Mouse (Mus musculus): ENCODE data around the gene Slc26a10. TPM values are rescaled to one million over a fixed set of nuclear protein-coding genes. Genes with fewer than 3 reads are reported as not detected.

The Slc26a10 gene
- polyA plus RNA-seq, 1 experiment, result 1.3 TPM

DNA sequence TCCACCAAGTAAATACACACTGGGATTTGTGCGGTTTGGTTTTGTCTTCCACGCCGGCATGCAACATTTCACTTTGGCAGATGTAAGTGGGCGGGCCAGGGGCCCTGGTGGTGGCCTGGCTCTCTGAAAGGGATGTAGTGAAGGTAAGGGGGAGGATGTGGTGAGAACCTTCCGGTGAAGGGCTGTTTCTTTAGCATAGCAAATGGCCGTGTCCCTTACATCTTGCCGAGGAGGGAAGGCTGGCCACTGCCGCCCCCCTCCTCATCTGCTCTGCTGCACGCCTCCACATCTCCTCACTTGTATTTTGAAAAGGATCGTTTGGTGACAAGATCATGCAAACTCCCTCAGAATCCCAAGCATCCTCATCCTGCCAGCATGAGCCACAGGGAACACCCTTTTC is 45.3 kb upstream of the Slc26a10 start:
- TF ChIP-seq TCF12 (IDR thresholded peaks at IDR 0.05; ENCODE audit: insufficient read depth, poor library complexity, severe bottlenecking) (no peak), MYOG (IDR thresholded peaks at IDR 0.05; ENCODE audit: control insufficient read depth in 1 of 3, insufficient read depth in 1 of 3, insufficient read length in 2 of 3, low read depth in 2 of 3) (no peak), E2F4 (IDR thresholded peaks at IDR 0.05; ENCODE audit: insufficient read depth) (no peak), MYOD1 (IDR thresholded peaks at IDR 0.05; ENCODE audit: control insufficient read depth in 1 of 3, insufficient read length in 2 of 3, low read depth in 2 of 3) (no peak), CEBPB (IDR thresholded peaks at IDR 0.05; ENCODE audit: insufficient read depth, poor library complexity, severe bottlenecking) (no peak), MAX (IDR thresholded peaks at IDR 0.05; ENCODE audit: low read depth) (no peak), USF1 (IDR thresholded peaks at IDR 0.05; ENCODE audit: low read depth) (no peak), SRF (IDR thresholded peaks at IDR 0.05; ENCODE audit: control insufficient read depth, insufficient read length, low read depth) (no peak), REST (IDR thresholded peaks at IDR 0.05; ENCODE audit: insufficient read depth, insufficient read length) (no peak), TCF3 (IDR thresholded peaks at IDR 0.05; ENCODE audit: insufficient read length, low read depth) (no peak), POLR2A (IDR thresholded peaks at IDR 0.05; ENCODE audit: insufficient read length, low read depth) (no peak), POLR2AphosphoS2 (IDR thresholded peaks at IDR 0.05; ENCODE audit: insufficient read length, low read depth) (no peak)
- H3K27me3 ChIP-seq (ENCODE audit: control insufficient read depth, insufficient read depth, insufficient read length), result peaks cover 21% of the 10 kb centered on the region

DNA sequence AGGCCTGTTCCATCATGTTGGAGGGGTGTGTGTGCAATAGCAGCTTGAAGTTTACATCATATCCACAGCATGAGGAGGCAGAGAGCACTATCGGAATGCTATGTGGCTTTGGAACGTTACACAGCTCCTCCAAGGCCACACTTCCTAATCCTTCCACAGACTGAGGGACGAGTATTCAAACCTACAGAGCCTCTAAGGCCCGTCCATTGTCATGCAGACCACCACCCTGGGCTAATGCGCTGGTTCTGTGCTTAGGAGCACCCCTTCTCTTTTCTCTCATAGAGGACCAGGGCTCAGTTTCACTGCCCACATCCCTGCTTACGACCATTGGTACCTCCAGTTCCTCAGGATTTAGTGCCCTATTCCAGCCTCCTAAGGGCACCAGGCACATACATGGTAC is 44.8 kb upstream of the Slc26a10 start:
- Histone ChIP-seq H3K36me3 (ENCODE audit: control insufficient read depth, insufficient read depth) (no peaks in the 10 kb centered on the region), H3ac (ENCODE audit: control insufficient read depth, insufficient read length) (no peak overlapping the region), H3K79me2 (ENCODE audit: control insufficient read depth, insufficient read depth) (no peaks in the 10 kb centered on the region), H3K4me2 (ENCODE audit: low read depth) (no peak overlapping the region), H3K27me3 (ENCODE audit: control insufficient read depth, insufficient read depth, insufficient read length) (peaks cover 16% of the 10 kb centered on the region), H3K4me3 (no peak overlapping the region)
- no peak for TF ChIP-seq SRF (IDR thresholded peaks at IDR 0.05; ENCODE audit: control insufficient read depth, insufficient read length, low read depth)
- TF ChIP-seq TCF3 (IDR thresholded peaks at IDR 0.05; ENCODE audit: insufficient read length, low read depth), result no peak
- no peak for TF ChIP-seq E2F4 (IDR thresholded peaks at IDR 0.05; ENCODE audit: insufficient read depth)
- TF ChIP-seq MYOG (IDR thresholded peaks at IDR 0.05; ENCODE audit: control insufficient read depth in 1 of 3, insufficient read depth in 1 of 3, insufficient read length in 2 of 3, low read depth in 2 of 3), result no peak
- no peak for TF ChIP-seq CEBPB (IDR thresholded peaks at IDR 0.05; ENCODE audit: insufficient read depth, poor library complexity, severe bottlenecking)
- no peak for TF ChIP-seq USF1 (IDR thresholded peaks at IDR 0.05; ENCODE audit: low read depth)
- no peak for TF ChIP-seq MAX (IDR thresholded peaks at IDR 0.05; ENCODE audit: low read depth)
- no peak for TF ChIP-seq POLR2A (IDR thresholded peaks at IDR 0.05; ENCODE audit: insufficient read length, low read depth)
- no peak for TF ChIP-seq MYOD1 (IDR thresholded peaks at IDR 0.05; ENCODE audit: control insufficient read depth in 1 of 3, insufficient read length in 2 of 3, low read depth in 2 of 3)
- TF ChIP-seq TCF12 (IDR thresholded peaks at IDR 0.05; ENCODE audit: insufficient read depth, poor library complexity, severe bottlenecking), result no peak
- TF ChIP-seq POLR2AphosphoS2 (IDR thresholded peaks at IDR 0.05; ENCODE audit: insufficient read length, low read depth), result no peak
- TF ChIP-seq REST (IDR thresholded peaks at IDR 0.05; ENCODE audit: insufficient read depth, insufficient read length), result no peak

More for the DNA sequence above, 45.3 kb upstream of the Slc26a10 start:
- Histone ChIP-seq H3K4me3 (no peak overlapping the region), H3K4me2 (ENCODE audit: low read depth) (no peak overlapping the region), H3K36me3 (ENCODE audit: control insufficient read depth, insufficient read depth) (no peaks in the 10 kb centered on the region), H3K79me2 (ENCODE audit: control insufficient read depth, insufficient read depth) (no peaks in the 10 kb centered on the region), H3ac (ENCODE audit: control insufficient read depth, insufficient read length) (no peak overlapping the region)

DNA sequence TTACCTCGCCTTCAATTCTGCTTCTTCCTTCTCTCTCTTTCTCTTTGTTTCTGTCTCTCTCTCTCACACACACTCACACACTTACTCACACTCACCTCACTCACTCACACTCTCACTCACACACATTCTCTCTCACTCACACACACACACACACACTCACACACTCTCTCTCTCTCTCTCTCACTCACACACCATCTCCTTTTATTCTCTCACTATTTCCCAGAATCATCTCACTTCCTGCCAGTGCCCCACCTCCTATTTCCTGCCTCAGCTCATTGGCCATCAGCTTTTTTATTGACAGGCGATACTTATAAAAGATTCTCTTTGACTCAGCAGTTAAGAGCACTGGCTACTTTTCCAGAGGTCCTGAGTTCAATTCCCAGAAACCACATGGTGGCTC is 37.9 kb upstream of the Slc26a10 start:
- H3K36me3 ChIP-seq (ENCODE audit: control insufficient read depth, insufficient read depth), result no peaks in the 10 kb centered on the region
- H3K4me2 ChIP-seq (ENCODE audit: low read depth), result no peak overlapping the region
- no peaks in the 10 kb centered on the region for H3K27me3 ChIP-seq (ENCODE audit: control insufficient read depth, insufficient read depth, insufficient read length)
- no peaks in the 10 kb centered on the region for H3K79me2 ChIP-seq (ENCODE audit: control insufficient read depth, insufficient read depth)
- no peak overlapping the region for H3K4me3 ChIP-seq
- TF ChIP-seq REST (IDR thresholded peaks at IDR 0.05; ENCODE audit: insufficient read depth, insufficient read length), result no peak
- TF ChIP-seq CEBPB (IDR thresholded peaks at IDR 0.05; ENCODE audit: insufficient read depth, poor library complexity, severe bottlenecking), result no peak
- no peak for TF ChIP-seq USF1 (IDR thresholded peaks at IDR 0.05; ENCODE audit: low read depth)
- no peak overlapping the region for H3ac ChIP-seq (ENCODE audit: control insufficient read depth, insufficient read length)

DNA sequence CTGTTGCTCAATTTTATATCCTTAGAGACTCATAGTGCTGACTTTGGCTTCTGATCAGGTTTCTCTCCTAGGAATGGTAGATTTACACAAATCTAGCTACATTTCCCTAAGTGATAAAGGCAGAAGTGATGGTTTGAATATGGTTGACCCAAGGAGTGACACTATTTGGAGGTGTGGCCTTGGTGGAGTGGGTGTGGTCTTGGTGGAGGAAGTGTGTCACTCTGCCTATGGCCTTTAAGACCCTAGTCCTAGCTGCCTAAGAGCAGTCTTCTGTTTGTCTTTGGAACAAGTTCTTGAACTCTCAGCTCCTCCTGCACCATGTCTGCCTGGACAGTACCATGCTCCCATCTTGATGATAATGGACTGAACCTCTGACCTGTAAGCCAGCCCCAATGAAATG is 36.7 kb upstream of the Slc26a10 start:
- no peaks in the 10 kb centered on the region for H3K79me2 ChIP-seq (ENCODE audit: control insufficient read depth, insufficient read depth)

DNA sequence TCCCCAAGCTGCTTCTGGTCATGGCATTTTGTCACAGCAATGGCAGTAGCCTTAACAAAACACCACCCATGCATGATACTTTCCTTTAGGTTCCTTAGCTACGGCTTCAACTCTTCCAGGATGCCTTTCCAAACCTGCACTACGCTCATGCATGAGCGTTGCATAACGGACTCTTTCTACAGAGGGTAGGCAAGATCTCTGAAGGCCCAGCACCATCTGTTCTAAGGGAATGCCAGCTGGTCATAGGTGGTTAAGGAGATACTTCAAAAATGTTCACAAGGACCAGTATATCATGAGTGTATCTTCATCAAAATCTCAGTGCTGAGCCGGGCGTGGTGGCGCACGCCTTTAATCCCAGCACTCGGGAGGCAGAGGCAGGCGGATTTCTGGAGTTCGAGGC is 36.0 kb upstream of the Slc26a10 start:
- H3ac ChIP-seq (ENCODE audit: control insufficient read depth, insufficient read length), result no peak overlapping the region
- no peak overlapping the region for H3K4me2 ChIP-seq (ENCODE audit: low read depth)

More for the DNA sequence above, 36.7 kb upstream of the Slc26a10 start:
- H3K4me2 ChIP-seq (ENCODE audit: low read depth), result no peak overlapping the region
- no peak overlapping the region for H3ac ChIP-seq (ENCODE audit: control insufficient read depth, insufficient read length)
- no peaks in the 10 kb centered on the region for H3K36me3 ChIP-seq (ENCODE audit: control insufficient read depth, insufficient read depth)
- H3K4me3 ChIP-seq, result no peak overlapping the region
- no peaks in the 10 kb centered on the region for H3K27me3 ChIP-seq (ENCODE audit: control insufficient read depth, insufficient read depth, insufficient read length)
- TF ChIP-seq POLR2A (IDR thresholded peaks at IDR 0.05; ENCODE audit: insufficient read length, low read depth) (no peak), SRF (IDR thresholded peaks at IDR 0.05; ENCODE audit: control insufficient read depth, insufficient read length, low read depth) (no peak), TCF3 (IDR thresholded peaks at IDR 0.05; ENCODE audit: insufficient read length, low read depth) (no peak), POLR2AphosphoS2 (IDR thresholded peaks at IDR 0.05; ENCODE audit: insufficient read length, low read depth) (no peak), CEBPB (IDR thresholded peaks at IDR 0.05; ENCODE audit: insufficient read depth, poor library complexity, severe bottlenecking) (no peak), TCF12 (IDR thresholded peaks at IDR 0.05; ENCODE audit: insufficient read depth, poor library complexity, severe bottlenecking) (no peak), MYOG (IDR thresholded peaks at IDR 0.05; ENCODE audit: control insufficient read depth in 1 of 3, insufficient read depth in 1 of 3, insufficient read length in 2 of 3, low read depth in 2 of 3) (no peak), MAX (IDR thresholded peaks at IDR 0.05; ENCODE audit: low read depth) (no peak), USF1 (IDR thresholded peaks at IDR 0.05; ENCODE audit: low read depth) (no peak), MYOD1 (IDR thresholded peaks at IDR 0.05; ENCODE audit: control insufficient read depth in 1 of 3, insufficient read length in 2 of 3, low read depth in 2 of 3) (no peak), REST (IDR thresholded peaks at IDR 0.05; ENCODE audit: insufficient read depth, insufficient read length) (no peak), E2F4 (IDR thresholded peaks at IDR 0.05; ENCODE audit: insufficient read depth) (no peak)

More for the DNA sequence above, 36.0 kb upstream of the Slc26a10 start:
- no peaks in the 10 kb centered on the region for H3K79me2 ChIP-seq (ENCODE audit: control insufficient read depth, insufficient read depth)
- H3K27me3 ChIP-seq (ENCODE audit: control insufficient read depth, insufficient read depth, insufficient read length), result no peaks in the 10 kb centered on the region
- H3K36me3 ChIP-seq (ENCODE audit: control insufficient read depth, insufficient read depth), result no peaks in the 10 kb centered on the region
- TF ChIP-seq TCF3 (IDR thresholded peaks at IDR 0.05; ENCODE audit: insufficient read length, low read depth) (no peak), REST (IDR thresholded peaks at IDR 0.05; ENCODE audit: insufficient read depth, insufficient read length) (no peak), MYOG (IDR thresholded peaks at IDR 0.05; ENCODE audit: control insufficient read depth in 1 of 3, insufficient read depth in 1 of 3, insufficient read length in 2 of 3, low read depth in 2 of 3) (no peak), SRF (IDR thresholded peaks at IDR 0.05; ENCODE audit: control insufficient read depth, insufficient read length, low read depth) (no peak), E2F4 (IDR thresholded peaks at IDR 0.05; ENCODE audit: insufficient read depth) (no peak), TCF12 (IDR thresholded peaks at IDR 0.05; ENCODE audit: insufficient read depth, poor library complexity, severe bottlenecking) (no peak), MYOD1 (IDR thresholded peaks at IDR 0.05; ENCODE audit: control insufficient read depth in 1 of 3, insufficient read length in 2 of 3, low read depth in 2 of 3) (no peak), MAX (IDR thresholded peaks at IDR 0.05; ENCODE audit: low read depth) (no peak), POLR2A (IDR thresholded peaks at IDR 0.05; ENCODE audit: insufficient read length, low read depth) (no peak), CEBPB (IDR thresholded peaks at IDR 0.05; ENCODE audit: insufficient read depth, poor library complexity, severe bottlenecking) (no peak), USF1 (IDR thresholded peaks at IDR 0.05; ENCODE audit: low read depth) (no peak), POLR2AphosphoS2 (IDR thresholded peaks at IDR 0.05; ENCODE audit: insufficient read length, low read depth) (no peak)
- H3K4me3 ChIP-seq, result no peak overlapping the region

All from myocyte (in vitro differentiated cells).